Mouse (Mus musculus): ENCODE results near the gene Mmgt2.
"Not testable (repeated sequence)": the region's sequence is repeated elsewhere in the genome, so short reads cannot be mapped to it uniquely, and the experiment has no call there.

The Mmgt2 gene

GRCm38 (mm10) chr11:62646495-62646843 lies 2.0 kb upstream of the Mmgt2 start:
- no peak for DNase-seq

GRCm38 (mm10) chr11:62646958-62647515 lies 1.4 kb upstream of the Mmgt2 start:
- DNase-seq = no peak

- DNase-seq = peak; percentile 22
Measured at GRCm38 (mm10) chr11:62647661-62648590, 538 bp upstream of the Mmgt2 start, which contains the start of gene Lrrc75a. Gene Lrrc75a (minus strand): TSS chr11:62648523.

- not testable (repeated sequence) for DNase-seq
Measured at GRCm38 (mm10) chr11:62649803-62650202, 1.3 kb downstream of the Mmgt2 start.

GRCm38 (mm10) chr11:62651563-62651962 lies 3.1 kb downstream of the Mmgt2 start:
- no peak for DNase-seq

- DNase-seq = no peak
Measured at GRCm38 (mm10) chr11:62652080-62652479, 3.6 kb downstream of the Mmgt2 start.

- no peak for DNase-seq
Measured at GRCm38 (mm10) chr11:62660885-62661284, 12.4 kb downstream of the Mmgt2 start.

GRCm38 (mm10) chr11:62664250-62664649 lies 15.8 kb downstream of the Mmgt2 start:
- no peak for DNase-seq

- no peak for DNase-seq
Measured at GRCm38 (mm10) chr11:62668986-62669385, 20.5 kb downstream of the Mmgt2 start.

- DNase-seq = no peak
Measured at GRCm38 (mm10) chr11:62669471-62669870, 21.0 kb downstream of the Mmgt2 start.

GRCm38 (mm10) chr11:62670006-62670405 lies 21.5 kb downstream of the Mmgt2 start:
- DNase-seq = no peak

GRCm38 (mm10) chr11:62675480-62676289 lies 27.2 kb downstream of the Mmgt2 start:
- DNase-seq = peak; percentile 77

- no peak for DNase-seq
Measured at GRCm38 (mm10) chr11:62676290-62676596, 27.8 kb downstream of the Mmgt2 start.

GRCm38 (mm10) chr11:62678778-62679354 lies 30.4 kb downstream of the Mmgt2 start:
- DNase-seq = no peak

GRCm38 (mm10) chr11:62679954-62680353 lies 31.5 kb downstream of the Mmgt2 start:
- DNase-seq = no peak

GRCm38 (mm10) chr11:62691592-62691991 lies 43.1 kb downstream of the Mmgt2 start:
- no peak for DNase-seq

GRCm38 (mm10) chr11:62693299-62694184 lies 45.1 kb downstream of the Mmgt2 start:
- DNase-seq = peak; percentile 57

GRCm38 (mm10) chr11:62695126-62695525 lies 46.7 kb downstream of the Mmgt2 start:
- DNase-seq = no peak

- no peak for DNase-seq
Measured at GRCm38 (mm10) chr11:62699749-62700148, 51.3 kb downstream of the Mmgt2 start.

- no peak for DNase-seq
Measured at GRCm38 (mm10) chr11:62701218-62701617, 52.8 kb downstream of the Mmgt2 start.

- no peak for DNase-seq
Measured at GRCm38 (mm10) chr11:62706141-62706540, 57.7 kb downstream of the Mmgt2 start.

- no peak for DNase-seq
Measured at GRCm38 (mm10) chr11:62708252-62708651, 59.8 kb downstream of the Mmgt2 start.
